Mouse (Mus musculus): ENCODE data around the gene Cdc14a. TPM values are rescaled to one million over a fixed set of nuclear protein-coding genes. Genes with fewer than 3 reads are reported as not detected.

The Cdc14a gene
- polyA plus RNA-seq, 1 experiment, result 4.7 TPM

GRCm38 (mm10) chr3:116333711-116334110 is 90.1 kb downstream of the Cdc14a start:
- TF ChIP-seq POLR2A (IDR thresholded peaks at IDR 0.05; ENCODE audit: low read depth, low read length), result no peak
- no peak for TF ChIP-seq CTCF (IDR thresholded peaks at IDR 0.05; ENCODE audit: extremely low read depth, insufficient read depth, insufficient read length, insufficient replicate concordance)
- Histone ChIP-seq H3K4me3 (ENCODE audit: extremely low read depth, insufficient read depth, insufficient read length) (no peak overlapping the region), H3K36me3 (ENCODE audit: control insufficient read depth, insufficient read depth, low read length) (peaks cover 2% of the 10 kb centered on the region), H3K27me3 (ENCODE audit: control insufficient read depth, insufficient read depth, low read length) (no peaks in the 10 kb centered on the region), H3K4me1 (ENCODE audit: control insufficient read depth, insufficient read depth, insufficient read length) (no peaks in the 10 kb centered on the region), H3K27ac (ENCODE audit: insufficient read depth, low read length) (no peak overlapping the region)
- no peak for DNase-seq (ENCODE audit: low read depth in 1 of 2, low spot score in 2 of 2)
- WGBS, result 91% methylated on average over 6 of the region's 6 CpGs

DNA sequence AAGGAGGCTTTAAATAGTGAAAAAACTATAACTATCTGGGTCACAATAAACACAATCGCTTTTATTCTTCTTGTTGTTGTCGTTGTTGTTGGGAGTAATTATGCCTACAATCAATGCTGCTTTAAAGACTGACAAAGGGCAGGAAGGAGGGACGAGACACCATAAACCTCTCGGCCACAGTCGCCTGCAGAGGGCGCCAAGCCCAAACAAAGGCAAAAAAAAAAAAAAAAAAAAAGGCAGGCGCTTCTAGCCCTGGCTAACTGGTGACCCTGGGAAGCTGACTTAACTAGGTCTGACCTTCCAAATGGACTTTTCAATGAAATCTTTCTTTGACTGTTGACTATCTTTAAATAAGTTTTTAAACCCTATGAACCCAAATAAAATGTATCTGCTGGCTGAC is 90.6 kb downstream of the Cdc14a start:
- no peak for TF ChIP-seq POLR2A (IDR thresholded peaks at IDR 0.05; ENCODE audit: low read depth, low read length)
- TF ChIP-seq CTCF (IDR thresholded peaks at IDR 0.05; ENCODE audit: extremely low read depth, insufficient read depth, insufficient read length, insufficient replicate concordance), result peak; percentile 61

GRCm38 (mm10) chr3:116331811-116332464 is 91.9 kb downstream of the Cdc14a start:
- DNase-seq (ENCODE audit: low read depth in 1 of 2, low spot score in 2 of 2), result peak; percentile 35 to 41
- no peak overlapping the region for H3K4me3 ChIP-seq (ENCODE audit: extremely low read depth, insufficient read depth, insufficient read length)
- H3K36me3 ChIP-seq (ENCODE audit: control insufficient read depth, insufficient read depth, low read length), result peaks cover 5% of the 10 kb centered on the region
- TF ChIP-seq CTCF (IDR thresholded peaks at IDR 0.05; ENCODE audit: extremely low read depth, insufficient read depth, insufficient read length, insufficient replicate concordance) (peak; percentile 64; the same call in 1 of the 2 replicates), POLR2A (IDR thresholded peaks at IDR 0.05; ENCODE audit: low read depth, low read length) (no peak)
- H3K4me1 ChIP-seq (ENCODE audit: control insufficient read depth, insufficient read depth, insufficient read length), result no peaks in the 10 kb centered on the region
- no peak overlapping the region for H3K27ac ChIP-seq (ENCODE audit: insufficient read depth, low read length)
- H3K27me3 ChIP-seq (ENCODE audit: control insufficient read depth, insufficient read depth, low read length), result no peaks in the 10 kb centered on the region
- WGBS, result 47% methylated on average over 8 of the region's 8 CpGs

More for the DNA sequence above, 90.6 kb downstream of the Cdc14a start:
- no peak overlapping the region for H3K4me3 ChIP-seq (ENCODE audit: extremely low read depth, insufficient read depth, insufficient read length)
- peak in 1 of 2 experiments; percentile 18 for DNase-seq (ENCODE audit: low read depth in 1 of 2, low spot score in 2 of 2)
- no peaks in the 10 kb centered on the region for H3K27me3 ChIP-seq (ENCODE audit: control insufficient read depth, insufficient read depth, low read length)
- H3K4me1 ChIP-seq (ENCODE audit: control insufficient read depth, insufficient read depth, insufficient read length), result no peaks in the 10 kb centered on the region
- 19% methylated on average over 7 of the region's 7 CpGs for WGBS
- peaks cover 4% of the 10 kb centered on the region for H3K36me3 ChIP-seq (ENCODE audit: control insufficient read depth, insufficient read depth, low read length)
- no peak overlapping the region for H3K27ac ChIP-seq (ENCODE audit: insufficient read depth, low read length)

DNA sequence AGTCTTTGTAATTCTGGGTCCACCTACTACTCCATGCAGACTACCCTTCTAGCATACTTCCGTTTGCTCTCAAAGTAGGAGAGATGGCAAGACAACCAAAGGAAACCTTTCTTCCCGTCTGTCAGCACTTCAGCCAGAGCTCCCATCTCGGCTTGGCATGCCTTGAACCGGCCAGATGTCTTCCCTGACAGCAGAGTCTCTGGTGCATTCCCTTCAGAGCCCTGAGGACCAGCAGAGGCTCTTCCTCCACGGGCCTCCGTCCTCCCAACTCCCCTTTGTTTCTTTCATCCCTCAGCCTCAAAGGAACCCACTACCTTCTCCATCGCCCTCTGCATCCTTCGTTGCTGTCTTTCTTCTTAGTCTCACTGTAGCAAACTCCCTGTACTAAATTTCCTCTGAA is 93.9 kb downstream of the Cdc14a start:
- 92% methylated on average over 8 of the region's 8 CpGs for WGBS
- Histone ChIP-seq H3K27ac (ENCODE audit: insufficient read depth, low read length) (no peak overlapping the region), H3K36me3 (ENCODE audit: control insufficient read depth, insufficient read depth, low read length) (peaks cover 5% of the 10 kb centered on the region), H3K4me3 (ENCODE audit: extremely low read depth, insufficient read depth, insufficient read length) (no peak overlapping the region), H3K27me3 (ENCODE audit: control insufficient read depth, insufficient read depth, low read length) (no peaks in the 10 kb centered on the region), H3K4me1 (ENCODE audit: control insufficient read depth, insufficient read depth, insufficient read length) (no peaks in the 10 kb centered on the region)
- DNase-seq (ENCODE audit: low read depth in 1 of 2, low spot score in 2 of 2), result no peak
- no peak for TF ChIP-seq CTCF (IDR thresholded peaks at IDR 0.05; ENCODE audit: extremely low read depth, insufficient read depth, insufficient read length, insufficient replicate concordance)
- TF ChIP-seq POLR2A (IDR thresholded peaks at IDR 0.05; ENCODE audit: low read depth, low read length), result no peak

DNA sequence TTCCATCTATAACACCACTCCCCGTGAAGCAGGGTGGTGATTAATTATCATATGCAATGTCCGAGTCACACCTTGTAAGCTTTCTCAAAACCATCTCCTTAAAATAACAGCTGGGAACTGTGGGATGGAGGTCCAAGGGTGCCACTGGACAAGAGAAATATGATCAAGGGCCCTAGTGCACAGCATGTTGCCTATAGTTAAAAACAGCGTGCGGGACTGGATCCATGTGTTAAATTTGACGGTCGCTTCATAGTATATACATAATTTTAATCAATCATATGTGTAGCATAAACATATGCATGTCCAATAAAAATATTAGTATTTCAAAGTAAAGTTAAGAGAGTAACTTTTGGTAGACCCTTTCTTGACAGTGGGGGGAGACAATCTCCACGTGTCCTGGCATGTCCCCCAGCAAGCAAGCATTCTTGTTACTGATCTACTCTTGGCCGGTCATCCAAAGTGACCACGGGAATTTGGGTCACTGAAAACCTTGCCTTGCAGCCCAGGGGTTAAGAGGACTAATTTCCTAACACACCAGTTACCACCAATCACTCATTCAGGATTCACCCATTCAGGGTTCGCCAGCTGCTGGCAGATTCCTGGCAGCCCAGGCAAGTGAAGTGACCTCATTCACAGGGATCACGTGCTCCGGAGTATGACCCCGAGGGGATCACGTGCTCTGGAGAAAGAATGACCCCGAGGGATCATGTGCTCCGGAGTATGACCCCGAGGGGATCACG is 94.6 kb downstream of the Cdc14a start:
- no peak for TF ChIP-seq POLR2A (IDR thresholded peaks at IDR 0.05; ENCODE audit: low read depth, low read length)
- no peak for TF ChIP-seq CTCF (IDR thresholded peaks at IDR 0.05; ENCODE audit: extremely low read depth, insufficient read depth, insufficient read length, insufficient replicate concordance)
- no peaks in the 10 kb centered on the region for H3K4me1 ChIP-seq (ENCODE audit: control insufficient read depth, insufficient read depth, insufficient read length)
- H3K27me3 ChIP-seq (ENCODE audit: control insufficient read depth, insufficient read depth, low read length), result no peaks in the 10 kb centered on the region
- no peak overlapping the region for H3K4me3 ChIP-seq (ENCODE audit: extremely low read depth, insufficient read depth, insufficient read length)
- 90% methylated on average over 18 of the region's 18 CpGs for WGBS
- no peak overlapping the region for H3K27ac ChIP-seq (ENCODE audit: insufficient read depth, low read length)
- H3K36me3 ChIP-seq (ENCODE audit: control insufficient read depth, insufficient read depth, low read length), result peaks cover 5% of the 10 kb centered on the region
- no peak for DNase-seq (ENCODE audit: low read depth in 1 of 2, low spot score in 2 of 2)

DNA sequence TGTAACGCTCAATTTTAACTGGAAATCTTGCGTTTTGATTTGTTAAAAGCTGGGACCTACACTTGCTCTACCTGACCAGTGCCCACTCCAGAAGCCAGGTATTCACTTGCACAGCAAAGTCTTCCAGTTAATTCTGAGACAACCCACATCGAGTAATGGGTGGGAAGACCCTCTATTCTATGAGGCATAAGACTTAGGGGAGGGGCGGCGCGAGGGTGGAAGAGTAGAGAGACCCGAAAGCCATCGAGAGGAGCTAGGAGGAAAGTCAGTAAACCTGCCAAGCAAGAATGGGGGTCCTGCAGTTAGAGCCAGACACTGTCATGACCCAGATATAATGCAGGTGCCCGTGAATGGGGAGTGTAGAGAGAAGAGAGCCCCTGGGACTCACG is 96.2 kb downstream of the Cdc14a start:
- WGBS, result 66% methylated on average over 10 of the region's 10 CpGs
- H3K36me3 ChIP-seq (ENCODE audit: control insufficient read depth, insufficient read depth, low read length), result peaks cover 5% of the 10 kb centered on the region
- no peaks in the 10 kb centered on the region for H3K27me3 ChIP-seq (ENCODE audit: control insufficient read depth, insufficient read depth, low read length)
- H3K4me3 ChIP-seq (ENCODE audit: extremely low read depth, insufficient read depth, insufficient read length), result no peak overlapping the region
- DNase-seq (ENCODE audit: low read depth in 1 of 2, low spot score in 2 of 2), result no peak
- no peaks in the 10 kb centered on the region for H3K4me1 ChIP-seq (ENCODE audit: control insufficient read depth, insufficient read depth, insufficient read length)
- TF ChIP-seq CTCF (IDR thresholded peaks at IDR 0.05; ENCODE audit: extremely low read depth, insufficient read depth, insufficient read length, insufficient replicate concordance) (no peak), POLR2A (IDR thresholded peaks at IDR 0.05; ENCODE audit: low read depth, low read length) (no peak)
- no peak overlapping the region for H3K27ac ChIP-seq (ENCODE audit: insufficient read depth, low read length)
